Mouse (Mus musculus) neural tube, embryonic 14.5 days (tissue): ENCODE measurements at regions not wholly inside any gene's neighbourhood (a gene's known extent, or its start where the extent isn't known, plus 50 kb on each side); places are given as distances from the start of the nearest gene placed in this dataset.

Experiments
- ATAC-seq: fragments of 200-750 bp; cut with Nextera tagmentation; 2 replicates; pipeline ENCODE4 v1.8.0; 2017; ENCODE audit warnings: low read depth, mild to moderate bottlenecking, moderate TSS enrichment, moderate library complexity
- H3K27ac ChIP-seq: fragments of 300-500 bp; sonication (generic); 2 replicates; pipeline ENCODE4 v1.5.1; 2014; ENCODE audit warnings: low read depth, mild to moderate bottlenecking, control low read depth, low read length, moderate library complexity, mixed read lengths
- H3K27me3 ChIP-seq: fragments of 300-500 bp; sonication (generic); 2 replicates; pipeline ENCODE4 v1.6.1; 2014; ENCODE audit warnings: low read length; ENCODE audit not compliant: control insufficient read depth, insufficient read depth
- H3K36me3 ChIP-seq: fragments of 300-500 bp; sonication (generic); 2 replicates; pipeline ENCODE4 v1.6.1; 2014; ENCODE audit warnings: low read length, mixed read lengths; ENCODE audit not compliant: control insufficient read depth, insufficient read depth
- H3K4me1 ChIP-seq: fragments of 300-500 bp; sonication (generic); 2 replicates; pipeline ENCODE4 v1.6.1; 2014; ENCODE audit warnings: low read length; ENCODE audit not compliant: control insufficient read depth, insufficient read depth
- H3K4me2 ChIP-seq: fragments of 300-500 bp; sonication (generic); 2 replicates; pipeline ENCODE4 v1.6.1; 2014; ENCODE audit warnings: mild to moderate bottlenecking, low read depth, low read length, control low read depth
- H3K4me3 ChIP-seq: fragments of 300-500 bp; sonication (generic); 2 replicates; pipeline ENCODE4 v1.5.1; 2014; ENCODE audit warnings: low read depth, low read length, control low read depth, mixed read lengths
- H3K9ac ChIP-seq: fragments of 300-500 bp; sonication (generic); replicated peaks from 2 replicates; pipeline ENCODE4 v1.6.1; 2014; ENCODE audit warnings: low read depth, mild to moderate bottlenecking, control low read depth, low read length, mixed read lengths
- H3K9me3 ChIP-seq: fragments of 300-500 bp; sonication (generic); 2 replicates; pipeline ENCODE4 v1.6.1; 2016; ENCODE audit warnings: low read length; ENCODE audit not compliant: control insufficient read depth
- WGBS: fragments of 180-500 bp; shearing (Covaris S2); extraction: QIAGEN DNeasy Blood & Tissue Kit; methylation state at CpG from one replicate; pipeline ENCODE4 v1.1.7; 2014; 5-methylcytosine and 5-hydroxymethylcytosine counted together

DNA sequence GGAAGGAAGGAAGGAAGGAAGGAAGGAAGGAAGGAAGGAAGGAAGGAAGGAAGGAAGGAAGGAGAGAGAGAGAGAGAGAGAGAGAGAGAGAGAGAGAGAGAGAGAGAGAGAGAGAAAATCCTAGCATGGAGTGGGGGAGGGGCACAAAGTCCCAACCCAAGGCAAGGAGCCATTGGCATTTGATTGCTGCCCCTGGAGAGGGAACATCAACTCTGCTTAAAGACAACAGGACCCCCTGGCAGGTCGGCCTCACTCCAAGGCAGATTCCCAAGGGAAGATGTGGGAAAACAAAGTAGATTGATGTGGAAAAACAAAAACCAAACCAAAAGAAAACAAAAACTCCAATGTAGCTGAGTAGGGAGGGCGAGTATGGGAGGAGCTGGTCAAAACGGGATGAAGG is 49.9 kb upstream of the Fzd10 start:
- no peak overlapping the region for H3K27ac ChIP-seq
- H3K36me3 ChIP-seq, result no peaks in the 10 kb centered on the region
- ATAC-seq, result no peak
- no peak overlapping the region for H3K4me3 ChIP-seq
- H3K4me2 ChIP-seq, result no peak overlapping the region
- no peaks in the 10 kb centered on the region for H3K9me3 ChIP-seq
- no peaks in the 10 kb centered on the region for H3K27me3 ChIP-seq
- WGBS, result 36% methylated on average over 3 of the region's 3 CpGs
- peaks cover 12% of the 10 kb centered on the region; the same call in 1 of the 2 replicates for H3K4me1 ChIP-seq
- H3K9ac ChIP-seq, result no peak overlapping the region

DNA sequence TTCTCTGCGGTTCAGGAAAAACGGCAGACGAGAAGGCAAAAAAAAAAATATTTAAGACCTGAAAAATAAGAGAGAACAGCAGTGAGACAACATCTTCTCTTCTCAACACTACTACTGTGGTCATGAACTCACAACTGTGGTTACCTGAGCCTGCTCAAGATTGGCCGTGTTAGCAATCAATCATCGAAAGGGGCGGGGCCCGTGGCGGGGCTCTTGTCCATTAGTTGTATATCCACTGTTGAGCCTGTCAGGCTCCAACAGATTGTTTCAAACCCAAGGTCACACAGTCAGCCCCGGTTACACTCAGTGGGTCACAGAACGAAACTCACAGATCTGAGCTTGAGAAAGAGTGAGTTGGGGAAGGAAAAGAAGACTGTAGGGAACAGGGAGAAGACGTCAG is 50.8 kb upstream of the Fzd10 start:
- WGBS, result 86% methylated on average over 11 of the region's 11 CpGs
- H3K4me2 ChIP-seq, result no peak overlapping the region
- no peak for ATAC-seq
- H3K27ac ChIP-seq, result no peak overlapping the region
- H3K4me3 ChIP-seq, result no peak overlapping the region
- H3K36me3 ChIP-seq, result no peaks in the 10 kb centered on the region
- H3K9me3 ChIP-seq, result no peaks in the 10 kb centered on the region
- no peaks in the 10 kb centered on the region for H3K27me3 ChIP-seq
- peaks cover 12% of the 10 kb centered on the region; the same call in 1 of the 2 replicates for H3K4me1 ChIP-seq
- no peak overlapping the region for H3K9ac ChIP-seq

DNA sequence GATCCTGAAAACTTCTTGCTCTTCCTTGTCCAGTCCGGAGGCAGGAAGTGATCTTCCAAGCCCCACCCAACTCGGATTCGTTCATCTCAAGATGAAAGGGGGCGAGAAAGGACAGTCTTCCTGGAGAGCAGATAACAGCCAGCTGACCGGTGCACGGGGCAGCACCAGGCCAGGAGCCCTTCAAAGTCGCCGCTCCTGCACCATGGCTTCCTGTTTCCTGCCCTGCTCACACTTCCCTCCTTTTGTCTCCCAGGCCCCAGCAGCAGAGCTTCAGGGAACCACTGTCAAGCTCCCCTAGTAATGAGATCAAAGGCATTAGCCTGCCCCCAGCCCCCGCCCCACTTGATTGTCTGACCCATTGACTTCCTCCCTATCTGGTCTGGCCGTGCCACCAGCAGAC is 58.6 kb upstream of the Fzd10 start:
- Histone ChIP-seq H3K9ac (no peak overlapping the region), H3K4me2 (no peak overlapping the region), H3K4me1 (no peaks in the 10 kb centered on the region), H3K36me3 (no peaks in the 10 kb centered on the region), H3K27me3 (no peaks in the 10 kb centered on the region), H3K4me3 (no peak overlapping the region), H3K9me3 (no peaks in the 10 kb centered on the region), H3K27ac (no peak overlapping the region)
- WGBS, result 17% methylated on average over 10 of the region's 10 CpGs
- no peak for ATAC-seq

DNA sequence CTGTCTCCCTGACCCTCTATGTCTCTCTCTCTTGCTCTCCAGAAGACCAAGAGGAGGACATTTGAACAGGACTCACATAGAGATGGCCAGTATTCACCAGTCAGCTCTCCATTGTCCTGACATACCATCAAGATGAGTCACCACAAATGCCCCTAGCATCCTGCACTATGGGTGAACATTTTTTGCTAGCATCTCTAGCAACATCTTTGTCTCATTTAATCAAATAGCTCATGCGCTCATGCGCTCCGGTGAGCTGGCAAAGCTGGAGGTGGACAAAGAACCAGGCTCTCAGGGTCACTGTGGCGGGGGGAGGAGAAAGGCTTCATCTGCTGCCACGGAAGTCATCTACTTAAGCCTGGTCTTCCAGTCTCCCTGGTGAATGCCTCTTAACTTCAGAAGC is 62.0 kb upstream of the Fzd10 start:
- Histone ChIP-seq H3K4me3 (no peak overlapping the region), H3K27ac (no peak overlapping the region), H3K9ac (no peak overlapping the region), H3K27me3 (no peaks in the 10 kb centered on the region), H3K4me2 (no peak overlapping the region), H3K36me3 (no peaks in the 10 kb centered on the region), H3K9me3 (no peaks in the 10 kb centered on the region), H3K4me1 (peaks cover 4% of the 10 kb centered on the region; the same call in 1 of the 2 replicates)
- ATAC-seq, result no peak
- 65% methylated on average over 5 of the region's 5 CpGs for WGBS

DNA sequence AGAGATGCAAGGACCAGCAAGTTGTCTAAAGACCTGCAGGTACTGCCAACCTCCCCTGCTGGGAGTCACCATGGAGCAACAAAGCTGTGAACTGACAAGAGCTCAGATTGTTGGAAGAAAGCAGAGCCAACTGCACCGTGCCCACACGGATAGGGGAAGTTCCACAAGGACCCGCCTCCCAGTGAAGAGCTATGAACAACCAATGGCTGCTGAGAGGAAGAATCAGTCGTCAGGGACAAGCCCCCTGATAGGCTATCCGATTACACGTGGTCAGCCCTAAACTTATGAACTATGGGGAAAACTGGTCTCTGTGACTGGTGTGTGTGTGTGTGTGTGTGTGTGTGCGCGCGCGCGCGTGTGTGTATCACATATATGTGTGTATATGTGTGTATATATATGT is 63.4 kb upstream of the Fzd10 start:
- no peak overlapping the region for H3K27ac ChIP-seq
- no peak overlapping the region for H3K4me3 ChIP-seq
- H3K4me2 ChIP-seq, result peak overlapping the region; percentile 31; the same call in 1 of the 2 replicates
- no peaks in the 10 kb centered on the region for H3K27me3 ChIP-seq
- peaks cover 4% of the 10 kb centered on the region; the same call in 1 of the 2 replicates for H3K4me1 ChIP-seq
- 57% methylated on average over 12 of the region's 12 CpGs for WGBS
- H3K9ac ChIP-seq, result no peak overlapping the region
- no peaks in the 10 kb centered on the region for H3K9me3 ChIP-seq
- H3K36me3 ChIP-seq, result no peaks in the 10 kb centered on the region
- ATAC-seq, result peak; percentile 68; the same call in 1 of the 2 replicates

DNA sequence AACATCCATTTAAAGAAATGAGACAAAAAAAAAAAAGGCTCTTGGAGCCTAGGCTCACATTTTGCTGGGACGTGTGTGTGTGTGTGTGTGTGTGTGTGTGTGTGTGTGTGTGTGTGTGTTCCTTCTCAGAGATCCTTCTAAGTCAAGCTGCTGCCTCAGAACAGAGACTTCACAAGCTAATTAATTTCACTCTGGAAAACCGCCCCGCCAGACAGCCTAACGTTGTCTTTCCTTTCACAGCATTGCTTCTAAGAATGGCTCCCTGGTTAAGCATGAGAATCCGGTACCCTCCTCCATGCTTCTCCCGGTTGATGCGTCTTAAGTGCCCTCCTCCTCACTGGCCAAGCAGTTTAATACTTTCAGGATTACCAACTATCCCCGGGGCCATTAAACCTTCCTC is 64.3 kb upstream of the Fzd10 start:
- ATAC-seq, result no peak
- no peaks in the 10 kb centered on the region for H3K27me3 ChIP-seq
- H3K27ac ChIP-seq, result no peak overlapping the region
- H3K4me1 ChIP-seq, result peaks cover 4% of the 10 kb centered on the region; the same call in 1 of the 2 replicates
- WGBS, result 22% methylated on average over 8 of the region's 8 CpGs
- no peaks in the 10 kb centered on the region for H3K9me3 ChIP-seq
- no peak overlapping the region for H3K4me3 ChIP-seq
- H3K9ac ChIP-seq, result no peak overlapping the region
- peak overlapping the region; percentile 31 for H3K4me2 ChIP-seq
- H3K36me3 ChIP-seq, result no peaks in the 10 kb centered on the region

DNA sequence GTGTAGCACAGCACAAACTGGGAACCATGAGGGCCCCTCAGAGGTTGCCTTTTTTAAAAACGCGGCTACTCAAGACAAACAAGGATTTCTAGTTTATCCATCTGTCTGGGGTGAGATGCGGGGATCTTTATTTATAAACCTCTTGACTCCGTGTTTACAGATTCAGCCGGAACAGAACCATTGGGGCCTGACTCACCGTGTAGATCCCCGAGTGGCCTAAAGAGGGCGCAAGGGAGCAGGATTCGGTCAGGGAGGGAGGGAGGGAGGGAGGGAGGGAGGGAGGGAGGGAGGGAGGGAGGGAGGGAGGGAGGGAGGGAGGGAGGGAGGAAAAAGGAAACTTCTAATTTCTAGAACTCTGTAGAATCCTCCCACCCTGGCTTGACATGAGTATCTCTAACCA is 73.4 kb upstream of the Fzd10 start:
- H3K9me3 ChIP-seq, result no peaks in the 10 kb centered on the region
- ATAC-seq, result no peak
- H3K36me3 ChIP-seq, result no peaks in the 10 kb centered on the region
- H3K27me3 ChIP-seq, result no peaks in the 10 kb centered on the region
- no peak overlapping the region for H3K9ac ChIP-seq
- no peak overlapping the region for H3K4me2 ChIP-seq
- WGBS, result 49% methylated on average over 7 of the region's 9 CpGs
- no peak overlapping the region for H3K4me3 ChIP-seq
- H3K27ac ChIP-seq, result no peak overlapping the region
- H3K4me1 ChIP-seq, result peaks cover 9% of the 10 kb centered on the region; the same call in 1 of the 2 replicates

DNA sequence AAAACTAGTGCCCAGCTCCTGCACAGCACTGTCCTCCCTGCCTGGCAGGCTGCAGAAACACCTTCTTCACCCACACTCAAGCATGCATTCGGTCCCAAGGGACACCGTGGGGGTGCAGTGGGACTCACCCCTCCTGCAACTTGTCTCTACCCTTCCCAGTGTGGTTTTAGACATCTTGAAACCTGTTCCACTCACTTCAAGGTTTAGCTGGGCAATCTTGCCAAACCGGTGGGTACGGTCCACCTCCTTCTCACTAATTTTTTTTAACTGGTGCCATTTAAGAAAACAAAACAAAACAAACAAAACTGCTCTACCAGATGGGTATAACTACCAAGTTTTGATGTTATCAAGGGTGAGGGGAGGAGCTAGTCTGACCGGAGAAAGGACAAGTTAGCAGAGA is 74.2 kb upstream of the Fzd10 start:
- H3K4me1 ChIP-seq, result peaks cover 9% of the 10 kb centered on the region; the same call in 1 of the 2 replicates
- whole genome bisulfite sequencing, result 79% methylated on average over 5 of the region's 5 CpGs
- H3K27me3 ChIP-seq, result no peaks in the 10 kb centered on the region
- no peak overlapping the region for H3K4me3 ChIP-seq
- no peak overlapping the region for H3K9ac ChIP-seq
- H3K36me3 ChIP-seq, result no peaks in the 10 kb centered on the region
- no peaks in the 10 kb centered on the region for H3K9me3 ChIP-seq
- H3K27ac ChIP-seq, result no peak overlapping the region
- H3K4me2 ChIP-seq, result no peak overlapping the region
- no peak for ATAC-seq

DNA sequence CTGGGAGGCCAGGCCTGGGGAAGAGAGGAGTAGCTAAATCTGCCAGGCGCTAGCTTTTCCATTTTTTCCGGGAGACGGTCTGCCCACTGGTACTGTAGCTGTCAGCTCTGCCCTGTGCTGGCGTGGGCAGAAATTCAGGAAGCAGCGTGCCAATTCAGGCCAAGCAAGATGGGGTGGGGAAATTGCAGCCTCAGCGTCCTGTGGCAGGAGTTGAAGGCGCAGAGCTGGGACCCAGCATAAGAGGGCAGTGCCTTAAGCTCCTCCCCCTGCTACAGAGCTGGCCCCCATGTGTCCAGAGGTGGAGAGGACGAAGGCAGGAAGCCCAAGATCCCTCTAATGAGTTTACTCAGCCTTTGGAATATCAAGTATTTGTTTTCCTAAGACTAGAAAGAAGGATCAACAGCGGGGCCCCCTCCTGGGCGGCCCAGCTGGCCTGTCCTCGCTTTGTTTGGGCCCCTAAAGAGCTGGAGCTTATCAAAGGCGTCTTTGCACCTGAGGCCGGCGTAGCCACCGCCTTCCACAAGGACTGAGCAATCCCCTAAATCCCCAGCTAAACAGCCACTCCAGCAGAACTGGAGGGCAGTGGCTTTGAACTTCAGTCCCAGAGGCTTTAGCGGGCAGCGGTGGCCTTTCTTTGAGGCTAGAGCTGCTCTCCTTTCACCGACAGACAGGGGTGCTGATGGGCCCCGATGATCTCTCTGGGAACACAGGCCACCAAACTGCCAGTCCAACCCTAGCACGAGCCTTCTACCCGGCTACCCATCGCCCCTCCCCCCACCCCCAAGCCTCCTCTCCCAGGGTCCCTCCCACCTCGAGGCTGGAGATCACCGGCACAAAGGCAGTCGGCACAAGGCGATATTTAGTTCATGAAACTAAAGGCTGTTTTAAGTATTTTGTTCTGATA is 76.0 kb upstream of the Fzd10 start:
- Histone ChIP-seq H3K4me1 (peaks cover 9% of the 10 kb centered on the region; the same call in 1 of the 2 replicates), H3K27ac (no peak overlapping the region), H3K9me3 (no peaks in the 10 kb centered on the region), H3K9ac (no peak overlapping the region), H3K4me3 (no peak overlapping the region), H3K36me3 (no peaks in the 10 kb centered on the region), H3K27me3 (no peaks in the 10 kb centered on the region), H3K4me2 (no peak overlapping the region)
- 0 out of 2 replicates have a peak, but pooled peaks have one; percentile 50 for ATAC-seq
- WGBS, result 4% methylated on average over 26 of the region's 26 CpGs
